Mouse (Mus musculus): ENCODE results near the gene Tarbp2.

GRCm38 (mm10) chr15:102546246-102546645 is 28.3 kb downstream of the Tarbp2 start:
- no peak for TF ChIP-seq CTCF (conservative IDR thresholded peaks at IDR 0.05; ENCODE audit: insufficient read depth, insufficient read length, low read depth, low read length)
- TF ChIP-seq POLR2A (IDR thresholded peaks at IDR 0.05; ENCODE audit: low read depth, low read length) = no peak
